Mouse (Mus musculus): ENCODE data around the gene Susd1. TPM values are rescaled to one million over a fixed set of nuclear protein-coding genes. Genes with fewer than 3 reads are reported as not detected.

The Susd1 gene
- polyA plus RNA-seq, 1 experiment: 216 TPM

DNA sequence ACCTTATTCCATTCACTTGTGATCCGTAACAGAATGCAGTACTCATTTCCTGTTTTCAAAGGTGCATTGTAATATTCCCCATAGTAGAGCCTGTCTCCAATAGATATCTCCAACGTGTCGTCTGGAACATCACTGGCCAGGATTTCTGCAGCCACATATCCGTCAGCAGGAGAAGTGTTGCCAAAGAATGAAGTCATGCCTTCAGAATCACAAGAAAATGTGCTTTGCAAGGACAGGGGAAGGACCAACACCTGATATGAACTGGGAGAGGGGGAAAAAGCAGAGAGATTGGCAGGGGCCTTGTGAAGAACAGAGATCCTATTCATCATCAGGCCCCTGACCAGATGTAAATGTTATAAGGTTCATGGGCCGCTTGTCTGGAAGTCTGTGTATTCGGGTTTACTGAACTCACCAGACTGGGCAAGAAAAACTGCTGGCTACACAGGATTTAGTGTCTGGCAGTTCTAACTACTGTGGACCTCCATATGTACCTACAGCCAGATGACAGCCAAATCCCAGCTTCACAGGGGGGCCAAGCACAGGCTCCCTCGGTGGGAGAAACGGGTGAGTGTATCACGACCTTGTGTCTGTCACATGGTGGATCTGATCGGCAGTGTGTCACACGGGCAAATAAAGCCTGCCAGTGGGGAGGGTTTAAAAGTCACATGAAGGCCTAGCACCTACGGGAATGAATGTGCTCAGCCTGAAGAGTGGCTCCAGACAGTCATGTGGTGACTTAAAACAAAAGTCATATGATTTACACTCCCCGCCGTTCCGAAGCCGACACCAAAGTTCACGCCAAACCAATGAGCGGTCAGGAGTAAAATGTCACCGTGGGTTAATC, 108.8 kb downstream of the Susd1 start:
- Histone ChIP-seq H3K4me3 (ENCODE audit: insufficient read depth, low read depth, low read length) (no peak overlapping the region), H3K27ac (ENCODE audit: insufficient read depth, low read depth, low read length) (no peak overlapping the region), H3K4me1 (ENCODE audit: control insufficient read depth, insufficient read depth, low read length) (peaks cover 9% of the 10 kb centered on the region)
- no peak for TF ChIP-seq POLR2A (IDR thresholded peaks at IDR 0.05; ENCODE audit: insufficient read depth, low read depth, low read length)
- no peak for TF ChIP-seq CTCF (IDR thresholded peaks at IDR 0.05; ENCODE audit: insufficient read depth, low read depth, low read length)
- 87% methylated on average over 19 of the region's 19 CpGs for WGBS

DNA sequence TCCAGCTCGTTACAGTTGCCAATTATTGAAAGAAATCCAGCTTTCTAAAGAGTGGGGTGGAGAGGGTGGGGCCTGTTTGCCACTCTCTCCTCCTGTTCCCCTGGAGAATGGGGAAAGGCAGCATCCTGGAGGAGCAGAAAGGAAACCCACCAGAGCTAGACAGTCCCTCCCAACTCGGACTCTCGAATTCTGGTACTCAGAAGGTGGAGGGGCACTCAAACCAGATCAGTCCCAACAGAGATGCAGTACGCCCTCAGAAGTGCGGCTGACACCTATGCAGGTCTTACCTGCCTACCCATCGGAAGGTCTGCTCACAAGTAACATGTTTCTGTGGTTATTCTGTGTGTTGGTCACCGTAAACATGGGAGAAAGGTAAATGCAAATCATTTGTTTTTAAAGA, 109.6 kb downstream of the Susd1 start:
- no peak for TF ChIP-seq CTCF (IDR thresholded peaks at IDR 0.05; ENCODE audit: insufficient read depth, low read depth, low read length)
- no peak for TF ChIP-seq POLR2A (IDR thresholded peaks at IDR 0.05; ENCODE audit: insufficient read depth, low read depth, low read length)

DNA sequence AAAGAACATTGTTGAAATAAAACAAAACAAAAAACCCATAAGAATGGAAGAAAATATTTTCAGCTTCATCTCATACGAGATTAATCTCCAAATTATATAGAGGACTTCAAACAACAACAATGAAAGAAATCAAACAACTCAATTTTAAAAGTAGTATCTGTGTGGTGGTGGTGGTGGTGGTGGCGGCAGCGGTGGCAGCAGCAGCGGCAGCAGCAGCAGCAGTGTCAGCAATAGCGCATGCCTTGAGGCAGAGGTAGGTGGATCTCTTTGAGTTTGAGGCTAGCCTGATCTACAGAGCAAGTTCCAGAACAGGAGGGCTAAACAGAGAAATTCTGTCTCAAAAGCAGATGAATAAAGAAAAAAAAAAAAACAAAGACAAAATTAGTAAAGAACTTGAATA, 110.4 kb downstream of the Susd1 start:
- no peak overlapping the region for H3K27ac ChIP-seq (ENCODE audit: insufficient read depth, low read depth, low read length)
- H3K4me1 ChIP-seq (ENCODE audit: control insufficient read depth, insufficient read depth, low read length): peaks cover 12% of the 10 kb centered on the region
- 93% methylated on average over 5 of the region's 5 CpGs for WGBS
- H3K4me3 ChIP-seq (ENCODE audit: insufficient read depth, low read depth, low read length): no peak overlapping the region
- TF ChIP-seq POLR2A (IDR thresholded peaks at IDR 0.05; ENCODE audit: insufficient read depth, low read depth, low read length) (no peak), CTCF (IDR thresholded peaks at IDR 0.05; ENCODE audit: insufficient read depth, low read depth, low read length) (no peak)

More for the DNA sequence above, 109.6 kb downstream of the Susd1 start:
- no peak overlapping the region for H3K27ac ChIP-seq (ENCODE audit: insufficient read depth, low read depth, low read length)
- 90% methylated on average over 7 of the region's 7 CpGs for WGBS
- no peak overlapping the region for H3K4me3 ChIP-seq (ENCODE audit: insufficient read depth, low read depth, low read length)
- peaks cover 9% of the 10 kb centered on the region for H3K4me1 ChIP-seq (ENCODE audit: control insufficient read depth, insufficient read depth, low read length)

DNA sequence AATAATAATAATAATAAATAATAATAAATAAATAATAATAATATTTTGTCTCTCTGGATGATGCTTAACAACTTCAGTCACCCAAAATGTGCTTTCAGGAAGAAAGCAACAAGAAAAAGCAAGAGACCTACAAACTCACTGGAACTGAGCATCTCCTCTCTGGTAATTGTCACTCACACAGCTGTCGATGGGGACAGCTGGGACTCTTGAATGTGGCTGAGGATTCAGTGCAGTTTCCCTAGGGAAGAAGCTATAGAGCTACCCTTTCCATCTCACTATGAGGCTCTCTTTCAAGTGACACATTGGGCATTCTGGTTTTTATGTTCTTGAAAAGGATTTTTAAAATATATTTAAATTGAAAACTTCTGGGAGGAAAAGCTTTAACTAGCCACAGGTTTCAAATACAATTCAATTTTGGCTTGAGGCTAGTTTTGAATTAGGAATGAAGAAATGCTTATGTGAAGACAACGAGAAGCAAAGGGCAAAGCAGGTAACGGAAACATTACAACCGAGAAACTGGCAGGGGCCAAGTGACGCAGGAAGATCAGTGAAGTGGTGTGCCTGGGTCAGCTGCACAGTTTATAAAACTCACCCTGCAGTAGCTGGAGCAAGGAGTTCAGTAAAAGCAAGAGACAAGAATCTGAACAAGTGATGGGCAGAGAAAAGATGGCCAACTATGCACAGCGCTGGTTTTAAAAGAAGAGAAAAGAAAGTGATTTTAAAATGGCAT, 112.2 kb downstream of the Susd1 start:
- H3K27ac ChIP-seq (ENCODE audit: insufficient read depth, low read depth, low read length): no peak overlapping the region
- H3K4me1 ChIP-seq (ENCODE audit: control insufficient read depth, insufficient read depth, low read length): peaks cover 12% of the 10 kb centered on the region
- no peak overlapping the region for H3K4me3 ChIP-seq (ENCODE audit: insufficient read depth, low read depth, low read length)
- no peak for TF ChIP-seq POLR2A (IDR thresholded peaks at IDR 0.05; ENCODE audit: insufficient read depth, low read depth, low read length)
- no peak for TF ChIP-seq CTCF (IDR thresholded peaks at IDR 0.05; ENCODE audit: insufficient read depth, low read depth, low read length)
- 92% methylated on average over 6 of the region's 6 CpGs for WGBS

DNA sequence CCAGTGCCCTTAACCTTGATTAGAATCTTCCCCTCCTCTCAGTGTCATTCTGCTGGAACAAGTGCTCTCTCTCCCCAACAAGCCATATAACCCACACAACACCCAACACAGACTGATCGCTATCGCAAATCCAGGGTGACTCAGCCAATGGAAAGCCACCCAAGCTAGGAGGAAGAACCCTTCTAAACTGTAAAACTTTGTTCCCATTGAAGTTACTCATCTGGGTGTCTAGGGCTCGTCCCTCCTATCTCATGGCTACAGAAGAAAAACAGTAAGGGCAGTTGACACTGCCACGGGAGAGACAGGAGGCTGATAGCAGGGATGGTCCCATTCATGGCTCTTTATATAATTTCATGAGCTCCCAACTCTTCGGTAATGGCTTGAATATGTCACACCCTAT, 114.1 kb downstream of the Susd1 start:
- Histone ChIP-seq H3K4me3 (ENCODE audit: insufficient read depth, low read depth, low read length) (no peak overlapping the region), H3K27ac (ENCODE audit: insufficient read depth, low read depth, low read length) (no peak overlapping the region), H3K4me1 (ENCODE audit: control insufficient read depth, insufficient read depth, low read length) (peaks cover 13% of the 10 kb centered on the region)
- TF ChIP-seq POLR2A (IDR thresholded peaks at IDR 0.05; ENCODE audit: insufficient read depth, low read depth, low read length): no peak
- 96% methylated on average over 5 of the region's 5 CpGs for WGBS

DNA sequence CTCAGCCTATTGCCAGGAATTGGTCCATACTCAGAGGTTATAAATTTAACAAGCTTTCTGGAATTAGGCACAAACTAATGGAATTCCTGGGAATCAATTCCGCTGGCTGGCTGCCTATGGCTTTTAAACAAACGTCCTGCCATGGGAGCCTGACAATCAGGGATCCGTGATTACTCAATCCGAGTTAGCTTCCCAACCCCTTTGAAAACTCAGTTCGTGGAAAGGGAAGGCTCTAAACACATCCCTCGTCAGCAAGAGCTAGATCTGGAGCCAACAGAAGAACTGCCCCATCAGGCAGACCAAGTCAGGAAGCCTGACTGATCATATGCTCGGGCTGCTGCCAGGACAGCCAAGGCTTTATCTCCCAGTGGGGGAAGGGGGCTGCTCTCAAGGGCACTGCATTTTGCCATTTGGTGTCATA, 115.2 kb downstream of the Susd1 start:
- 57% methylated on average over 7 of the region's 7 CpGs for WGBS
- Histone ChIP-seq H3K27ac (ENCODE audit: insufficient read depth, low read depth, low read length) (no peak overlapping the region), H3K4me3 (ENCODE audit: insufficient read depth, low read depth, low read length) (no peak overlapping the region)

DNA sequence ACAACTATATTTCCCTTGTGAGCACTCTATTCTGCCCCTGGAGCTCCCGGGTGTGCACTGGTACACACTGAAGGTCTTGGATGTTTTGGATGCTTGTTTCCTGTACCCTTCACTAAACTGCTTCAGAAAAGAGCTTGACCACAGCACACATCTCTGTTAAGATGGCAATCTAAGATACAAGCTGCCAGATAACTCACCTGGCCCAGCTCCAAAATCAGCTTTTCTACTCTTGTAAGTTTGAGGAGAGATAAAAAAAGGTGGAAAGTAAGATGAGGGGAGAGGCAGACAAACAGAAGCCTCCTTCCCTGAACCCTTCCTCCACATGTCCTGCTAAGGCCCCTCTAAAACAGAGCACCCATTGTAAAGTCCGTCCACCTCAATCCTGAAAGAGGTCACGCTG, 115.7 kb downstream of the Susd1 start:
- 64% methylated on average over 3 of the region's 3 CpGs for WGBS
- Histone ChIP-seq H3K4me3 (ENCODE audit: insufficient read depth, low read depth, low read length) (no peak overlapping the region), H3K27ac (ENCODE audit: insufficient read depth, low read depth, low read length) (no peak overlapping the region), H3K4me1 (ENCODE audit: control insufficient read depth, insufficient read depth, low read length) (peaks cover 13% of the 10 kb centered on the region)
- TF ChIP-seq CTCF (IDR thresholded peaks at IDR 0.05; ENCODE audit: insufficient read depth, low read depth, low read length) (no peak), POLR2A (IDR thresholded peaks at IDR 0.05; ENCODE audit: insufficient read depth, low read depth, low read length) (no peak)

More for the DNA sequence above, 115.2 kb downstream of the Susd1 start:
- no peak for TF ChIP-seq CTCF (IDR thresholded peaks at IDR 0.05; ENCODE audit: insufficient read depth, low read depth, low read length)
- TF ChIP-seq POLR2A (IDR thresholded peaks at IDR 0.05; ENCODE audit: insufficient read depth, low read depth, low read length): no peak
- H3K4me1 ChIP-seq (ENCODE audit: control insufficient read depth, insufficient read depth, low read length): peaks cover 13% of the 10 kb centered on the region

DNA sequence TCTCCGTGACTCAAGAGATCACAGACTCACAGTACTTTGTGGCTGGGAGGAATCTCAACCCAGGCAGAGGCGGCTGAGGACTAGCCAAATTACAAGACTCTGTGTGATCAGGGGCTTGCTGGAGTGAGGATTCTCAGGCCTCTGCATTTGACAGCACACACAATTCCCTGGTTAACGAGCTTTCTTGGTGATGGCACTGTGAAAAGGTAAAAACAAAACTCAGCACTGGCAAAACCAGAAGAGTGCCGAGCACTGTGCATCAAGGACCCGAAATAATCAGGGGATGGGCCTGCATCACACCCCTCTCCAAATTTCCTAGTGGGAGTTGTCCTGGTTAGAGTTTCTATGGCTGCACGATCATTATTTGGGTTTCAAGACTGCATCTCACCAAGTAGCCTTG, 116.4 kb downstream of the Susd1 start:
- no peak overlapping the region for H3K4me3 ChIP-seq (ENCODE audit: insufficient read depth, low read depth, low read length)
- no peak overlapping the region for H3K27ac ChIP-seq (ENCODE audit: insufficient read depth, low read depth, low read length)
- peaks cover 13% of the 10 kb centered on the region for H3K4me1 ChIP-seq (ENCODE audit: control insufficient read depth, insufficient read depth, low read length)
- TF ChIP-seq CTCF (IDR thresholded peaks at IDR 0.05; ENCODE audit: insufficient read depth, low read depth, low read length) (no peak), POLR2A (IDR thresholded peaks at IDR 0.05; ENCODE audit: insufficient read depth, low read depth, low read length) (no peak)
- 61% methylated on average over 6 of the region's 6 CpGs for WGBS
